Mouse (Mus musculus) cerebellum, adult 2 months (tissue): ENCODE measurements around the gene Rgp1.

Experiments
- CTCF ChIP-seq: fragments of 200-500 bp; IDR thresholded peaks from 2 replicates; pipeline ENCODE4 v1.5.1; 2011; ENCODE audit warnings: low read depth, mild to moderate bottlenecking, control low read depth, low read length, moderate library complexity, borderline replicate concordance; ENCODE audit not compliant: insufficient read depth
- POLR2A ChIP-seq: fragments of 200-500 bp; IDR thresholded peaks from 2 replicates; pipeline ENCODE4 v1.6.1; 2011; ENCODE audit warnings: low read length, control low read depth, borderline replicate concordance; ENCODE audit not compliant: insufficient read depth

GRCm38 (mm10) chr4:43633736-43634135, 55.2 kb downstream of the Rgp1 start:
- TF ChIP-seq POLR2A (no peak), CTCF (no peak)
